Mouse (Mus musculus) right cerebral cortex, postnatal 14 days (tissue): ENCODE results near the gene Rassf8.
A peak's percentile ranks its signal among the peaks of the same experiment; 100 is the strongest.

Experiments
- DNase-seq: peaks from one replicate; pipeline ENCODE4 v3.0.0; 2022

The Rassf8 gene

GRCm38 (mm10) chr6:145829062-145829835 is 82.7 kb downstream of the Rassf8 start:
- no peak for DNase-seq

DNA sequence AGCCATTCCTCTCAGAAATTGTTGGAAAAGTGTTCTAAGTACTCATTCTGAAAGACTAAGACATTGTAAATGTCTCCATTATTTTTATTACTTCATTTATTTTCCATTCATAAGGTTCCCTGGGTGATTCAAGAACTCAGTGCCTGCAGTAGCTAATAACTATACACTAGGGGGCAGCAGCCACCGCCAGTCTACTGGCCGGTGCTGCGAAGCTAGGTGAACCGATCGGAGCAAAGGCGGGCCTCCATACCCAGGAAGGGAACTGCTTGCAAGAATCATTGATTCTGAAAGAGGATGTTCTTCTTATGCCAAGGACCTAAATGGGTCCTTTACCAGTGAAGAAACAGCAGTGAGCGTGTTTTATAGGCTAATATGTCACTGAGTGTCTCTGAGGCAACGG is 83.6 kb downstream of the Rassf8 start:
- DNase-seq, result peak; percentile 70

- no peak for DNase-seq
Observed at GRCm38 (mm10) chr6:145830617-145831016, 84.1 kb downstream of the Rassf8 start.

DNA sequence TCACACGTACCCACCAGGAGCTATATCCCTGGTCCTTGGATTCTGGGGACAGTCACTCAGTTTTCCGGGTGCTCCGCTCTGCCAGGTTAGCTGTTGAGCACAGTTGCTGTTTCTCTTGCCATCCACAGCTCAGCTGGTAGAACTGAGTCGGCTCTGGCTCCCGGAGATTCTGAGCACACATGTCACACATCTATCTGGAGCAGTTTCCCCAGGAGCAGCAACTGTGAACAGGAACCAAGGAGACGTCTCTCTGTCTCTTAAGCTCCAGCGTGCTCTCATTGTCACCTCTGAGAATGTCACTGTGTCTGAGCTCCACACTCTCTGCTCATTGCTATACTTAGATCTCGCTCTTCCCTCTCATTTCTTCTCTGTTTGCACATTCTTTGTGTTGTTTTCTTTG is 86.4 kb downstream of the Rassf8 start:
- no peak for DNase-seq

GRCm38 (mm10) chr6:145835359-145835758 is 88.8 kb downstream of the Rassf8 start:
- no peak for DNase-seq

DNA sequence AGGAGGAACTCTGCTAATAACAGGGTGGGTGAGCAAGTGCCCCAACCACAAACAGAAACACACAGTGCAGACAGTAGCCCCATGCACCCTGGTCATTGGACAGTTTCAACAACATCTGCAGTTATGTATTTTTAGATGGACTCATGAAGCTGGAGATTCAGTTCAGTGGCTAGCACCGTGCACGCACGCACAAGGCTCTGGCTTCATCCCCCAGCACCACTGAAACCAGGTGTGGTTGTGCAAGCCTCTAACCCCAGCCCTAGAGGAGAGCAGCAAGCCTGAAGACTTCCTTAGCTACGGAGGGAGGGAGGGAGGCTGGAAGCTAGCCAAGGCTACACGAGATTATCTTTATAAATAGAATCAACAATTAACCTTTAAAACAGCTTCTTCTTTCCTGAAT is 99.1 kb downstream of the Rassf8 start:
- no peak for DNase-seq

DNA sequence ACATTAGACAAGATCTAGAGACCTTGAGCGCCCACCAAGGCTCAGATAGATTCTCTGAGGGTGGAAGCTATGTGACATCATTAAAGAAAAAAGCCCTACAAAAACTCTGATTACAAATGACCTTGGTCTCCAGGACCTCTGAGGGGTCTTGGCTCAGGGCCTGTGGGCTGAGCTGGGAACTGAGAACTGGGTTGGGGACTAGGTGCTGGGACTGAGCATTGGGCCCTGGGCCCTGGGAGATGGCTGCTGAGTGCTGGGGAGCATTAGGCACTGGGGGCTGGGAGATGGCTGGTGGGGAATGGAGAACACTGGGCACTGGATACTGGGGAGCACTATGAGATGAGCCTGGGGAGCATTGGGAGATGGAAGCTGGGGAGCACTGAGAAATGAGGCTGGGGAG is 99.5 kb downstream of the Rassf8 start:
- no peak for DNase-seq

GRCm38 (mm10) chr6:145846948-145847347 is 100.4 kb downstream of the Rassf8 start:
- DNase-seq, result no peak

DNA sequence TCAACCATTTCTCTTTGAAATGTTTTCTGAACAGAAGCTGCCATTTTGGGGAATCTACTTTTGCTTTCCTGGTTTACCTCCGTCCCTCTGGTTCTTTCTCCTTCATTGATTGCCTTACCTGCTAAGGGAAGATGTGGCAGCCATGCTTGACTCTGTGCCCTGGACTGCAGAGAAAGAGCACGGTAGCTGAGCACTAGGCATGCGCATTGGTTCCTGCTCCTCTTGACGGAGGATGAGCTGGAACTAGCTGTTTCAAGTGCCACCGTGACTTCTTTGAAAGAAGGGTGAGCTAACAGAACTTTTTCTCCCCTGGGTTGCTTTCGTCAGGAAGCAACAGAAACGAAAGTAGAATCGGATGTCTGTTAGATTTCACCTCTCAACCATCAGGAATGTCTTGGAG is 101.1 kb downstream of the Rassf8 start:
- DNase-seq, result no peak

DNA sequence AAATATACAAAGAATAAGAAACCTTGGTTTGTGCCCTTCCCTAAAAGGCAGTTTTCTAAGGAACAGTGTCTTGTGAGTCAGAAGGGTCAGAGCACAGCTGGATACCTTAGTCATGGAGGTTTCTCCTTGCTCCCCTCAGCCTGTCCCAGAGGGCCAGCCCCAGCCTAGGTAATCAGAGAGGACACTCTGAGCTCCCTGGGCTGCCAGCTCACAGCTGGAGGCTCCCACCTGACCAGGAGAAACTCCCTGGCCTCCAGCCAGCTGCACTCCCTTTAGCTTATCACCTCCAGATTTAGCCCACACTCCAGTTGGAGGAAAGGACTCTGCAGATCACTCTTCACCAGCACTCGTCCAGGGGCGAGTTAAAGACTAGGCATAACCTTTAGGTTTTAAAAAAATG is 104.2 kb downstream of the Rassf8 start:
- DNase-seq, result no peak

DNA sequence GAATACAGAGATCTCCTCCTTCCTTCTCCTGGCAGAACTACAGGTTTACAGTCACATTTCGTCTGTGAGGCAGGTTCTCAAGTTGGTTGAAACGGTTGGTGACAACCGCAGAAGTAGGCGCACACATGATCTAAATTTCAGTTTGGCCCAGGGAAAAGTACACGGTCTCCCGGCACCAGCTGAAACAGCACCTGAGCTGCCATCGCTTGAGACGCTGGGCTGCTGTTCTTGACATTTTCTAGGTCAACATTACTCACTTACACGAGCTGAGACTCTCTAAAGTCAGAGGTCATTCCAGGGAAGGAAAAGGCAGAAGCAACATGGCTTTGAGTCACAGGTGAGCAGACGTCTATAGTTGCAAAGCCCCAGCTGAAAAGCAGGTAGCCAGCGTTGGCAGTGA is 105.4 kb downstream of the Rassf8 start:
- DNase-seq, result no peak

- no peak for DNase-seq
Observed at GRCm38 (mm10) chr6:145852708-145853107, 106.2 kb downstream of the Rassf8 start.

DNA sequence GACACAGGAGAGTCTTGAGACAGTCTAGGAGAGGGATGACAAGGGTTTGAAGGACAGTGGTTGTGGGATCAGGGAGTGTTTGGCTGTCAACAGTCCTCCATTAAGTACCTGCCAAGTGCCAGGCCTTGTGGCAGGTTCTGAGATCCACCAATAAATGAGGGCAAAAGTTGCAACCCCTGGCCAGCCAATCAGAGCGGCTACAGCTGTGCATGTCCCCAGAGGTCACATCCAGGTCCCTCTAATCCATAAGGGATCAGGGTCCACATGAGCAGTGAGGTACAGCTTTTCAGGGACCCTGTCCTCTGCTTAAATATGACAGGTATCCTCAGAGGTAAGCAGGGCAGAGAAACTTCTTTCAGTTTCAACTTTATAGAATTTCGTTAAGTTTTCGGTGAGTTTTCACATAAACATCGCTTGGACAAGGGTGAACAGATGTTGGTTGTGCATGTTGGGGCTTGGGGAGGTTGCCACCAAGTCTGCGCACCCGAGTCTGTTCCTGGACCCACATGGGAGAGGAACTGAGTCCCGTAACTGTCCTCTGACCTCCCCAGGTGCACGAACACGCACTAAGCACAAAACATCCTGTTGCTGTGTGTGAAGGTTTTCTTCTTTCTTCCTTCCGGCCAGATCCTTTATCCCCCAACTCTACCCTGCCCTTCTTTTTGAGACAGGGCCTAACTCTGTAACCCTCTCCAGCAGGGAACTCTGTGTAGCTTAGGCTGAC is 107.0 kb downstream of the Rassf8 start:
- no peak for DNase-seq

DNA sequence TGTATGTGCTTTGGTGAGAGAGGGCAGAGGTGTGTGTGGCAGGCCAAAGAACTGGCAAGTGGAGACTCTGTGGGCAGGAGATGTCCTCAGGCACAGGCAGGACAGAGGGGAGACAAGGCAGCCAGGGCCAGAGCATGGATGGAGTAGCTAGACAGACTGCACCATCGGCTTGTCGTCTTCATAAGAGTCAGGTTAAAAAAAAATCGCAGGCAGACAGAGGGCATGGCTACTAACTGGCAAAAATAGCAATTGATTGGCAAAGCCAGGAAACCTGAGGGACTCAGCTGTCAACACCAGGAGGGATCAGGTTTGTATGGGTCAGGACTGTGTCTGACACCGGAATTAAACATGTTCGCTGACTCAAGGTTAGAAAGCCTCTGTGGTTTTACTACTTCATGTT is 108.2 kb downstream of the Rassf8 start:
- no peak for DNase-seq

- DNase-seq, result peak; percentile 98
Observed at GRCm38 (mm10) chr6:145855720-145856551, 109.4 kb downstream of the Rassf8 start.

GRCm38 (mm10) chr6:145857428-145857827 is 110.9 kb downstream of the Rassf8 start:
- no peak for DNase-seq

- DNase-seq, result no peak
Observed at GRCm38 (mm10) chr6:145858414-145858813, 111.9 kb downstream of the Rassf8 start.

DNA sequence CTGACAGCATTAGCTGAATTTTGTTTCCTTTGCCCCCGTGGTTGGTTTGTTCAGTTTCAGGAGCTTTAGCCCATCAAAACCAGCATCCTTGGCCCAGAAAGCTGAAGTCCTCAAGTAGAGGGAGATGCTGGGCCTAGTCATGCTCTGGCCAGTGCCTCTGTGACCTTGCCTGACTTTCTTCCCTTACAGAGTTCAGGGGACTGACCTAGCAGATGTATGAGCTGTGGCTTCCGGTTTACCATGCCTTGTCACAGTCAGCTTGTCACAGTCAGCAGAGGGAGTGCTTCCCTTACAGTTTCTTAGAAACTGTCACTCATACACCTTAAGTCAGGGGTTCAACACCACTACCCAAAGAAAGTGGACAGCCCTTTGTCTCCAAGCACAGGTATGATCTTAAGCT is 113.8 kb downstream of the Rassf8 start:
- DNase-seq, result no peak

DNA sequence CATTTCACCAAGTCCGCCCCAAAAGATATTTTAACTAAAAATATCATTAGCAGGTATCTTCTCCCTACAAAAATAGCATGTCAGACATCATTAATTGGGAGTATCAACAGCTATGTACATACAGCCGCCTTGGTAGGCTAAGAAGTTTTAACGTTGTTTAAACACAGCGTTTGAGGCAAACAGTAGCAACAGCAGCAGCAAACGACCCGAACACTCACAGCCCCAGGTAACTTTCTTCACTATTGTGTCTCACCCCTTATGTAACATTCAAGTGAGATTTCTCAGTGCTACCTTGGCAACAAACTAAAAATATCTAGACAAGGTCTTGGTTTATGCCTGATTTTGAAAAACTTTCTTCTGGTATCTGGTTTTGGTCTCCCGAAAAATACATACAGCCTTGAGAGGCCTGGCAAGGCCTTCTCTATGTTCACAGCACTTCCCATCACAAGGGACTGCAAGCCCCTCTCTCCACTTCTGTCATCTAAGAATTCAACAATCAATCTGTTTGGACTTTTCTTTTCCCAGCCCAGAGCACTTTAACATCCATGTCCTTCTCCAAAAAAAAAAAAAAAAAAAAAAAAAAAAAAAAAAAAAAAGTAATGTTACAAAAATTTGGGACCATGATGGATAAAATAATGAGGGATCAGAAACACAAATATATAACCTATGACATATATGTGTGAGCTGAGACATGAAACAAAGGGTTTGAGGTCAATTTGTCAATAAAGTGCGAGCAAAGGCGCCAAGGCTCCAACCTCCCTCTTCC is 115.1 kb downstream of the Rassf8 start:
- DNase-seq, result no peak

DNA sequence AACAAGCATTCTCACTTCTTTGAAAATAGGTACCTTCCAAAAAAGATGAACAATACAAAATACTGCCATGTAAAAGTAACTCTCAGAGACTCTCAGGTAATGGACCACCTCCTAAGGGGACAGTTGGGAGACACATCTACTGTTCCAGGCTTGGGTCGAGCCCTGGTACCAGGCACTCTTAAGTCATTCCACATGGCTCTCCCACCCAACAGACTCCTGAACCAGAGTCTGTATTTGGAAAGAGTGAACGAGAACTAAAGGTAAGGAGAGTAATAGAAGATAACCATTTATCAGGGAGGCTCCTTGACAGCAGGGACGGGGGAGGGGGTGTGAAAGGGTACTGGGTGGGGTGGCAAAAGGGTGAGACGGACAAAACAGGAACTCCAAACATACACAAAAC is 115.8 kb downstream of the Rassf8 start:
- no peak for DNase-seq

GRCm38 (mm10) chr6:145862739-145863064 is 116.2 kb downstream of the Rassf8 start:
- no peak for DNase-seq

DNA sequence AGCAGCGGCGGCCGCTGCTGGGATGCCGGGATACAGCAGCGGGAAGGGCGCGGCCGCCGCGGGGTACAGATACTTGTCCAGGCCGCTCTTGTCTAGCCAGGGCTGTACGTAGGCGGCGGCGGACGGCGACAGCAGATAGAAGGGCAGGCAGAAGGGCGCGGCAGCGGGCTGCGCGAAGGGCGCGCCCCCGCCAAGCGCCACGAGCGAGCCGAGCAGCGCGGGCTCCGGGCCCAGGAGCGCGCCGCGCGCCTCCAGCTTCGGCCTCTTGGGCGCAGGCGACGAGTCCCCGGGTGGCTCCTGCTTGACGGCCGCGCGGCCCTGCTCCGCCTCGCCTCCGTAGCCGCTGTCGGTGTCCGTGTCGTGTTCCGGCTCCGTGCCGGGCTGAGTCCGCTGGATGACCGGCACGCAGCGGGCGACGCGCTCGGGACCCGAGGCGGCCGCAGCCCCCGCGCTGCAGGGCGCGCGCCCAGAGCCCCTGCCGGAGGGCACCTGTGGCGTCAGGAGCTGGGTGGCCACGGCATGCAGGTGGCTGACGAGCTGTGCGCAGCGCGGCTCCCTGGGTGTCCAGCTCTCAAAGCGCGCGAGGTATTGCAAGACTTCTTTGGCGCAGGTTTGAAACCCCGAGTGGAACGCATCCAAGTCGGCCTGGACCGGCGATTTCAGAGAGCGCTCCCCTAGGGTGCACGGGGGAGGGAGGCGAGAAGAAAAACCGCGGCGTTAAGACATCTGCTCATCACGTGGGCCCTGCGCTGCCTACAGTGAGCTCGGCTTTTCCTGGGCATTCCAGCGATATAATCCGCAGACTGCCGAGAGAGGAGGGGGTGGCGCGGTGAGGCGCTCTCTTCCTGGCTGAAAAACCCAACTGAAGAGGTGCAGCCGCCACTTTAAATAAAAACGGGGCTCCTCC is 116.8 kb downstream of the Rassf8 start:
- DNase-seq, result peak; percentile 76
